Mouse (Mus musculus) lung, embryonic 16.5 days (tissue): Measurements from ENCODE around the gene Ganab. TPM values are rescaled to one million over a fixed set of nuclear protein-coding genes. Genes with fewer than 3 reads are reported as not detected.

ENCODE experiments used
- ATAC-seq: fragments of 200-750 bp; cut with Nextera tagmentation; 2 replicates; pipeline ENCODE4 v1.8.0; 2017; ENCODE audit warnings: low read depth, mild to moderate bottlenecking, moderate library complexity
- H3K27ac ChIP-seq: fragments of 300-500 bp; sonication (generic); 2 replicates; pipeline ENCODE4 v1.5.1; 2014; ENCODE audit warnings: mild to moderate bottlenecking, control low read depth, low read length
- H3K27me3 ChIP-seq: fragments of 300-500 bp; sonication (generic); 2 replicates; pipeline ENCODE4 v1.6.1; 2014; ENCODE audit warnings: low read depth, low read length, mixed read lengths; ENCODE audit not compliant: control insufficient read depth, insufficient read depth
- H3K36me3 ChIP-seq: fragments of 300-500 bp; sonication (generic); 2 replicates; pipeline ENCODE4 v1.6.1; 2014; ENCODE audit warnings: low read length; ENCODE audit not compliant: control insufficient read depth, insufficient read depth
- H3K4me1 ChIP-seq: fragments of 300-500 bp; sonication (generic); replicated peaks from 2 replicates; pipeline ENCODE4 v1.6.1; 2014; ENCODE audit warnings: low read length, mixed read lengths; ENCODE audit not compliant: control insufficient read depth, insufficient read depth
- H3K4me2 ChIP-seq: fragments of 300-500 bp; sonication (generic); 2 replicates; pipeline ENCODE4 v1.6.1; 2014; ENCODE audit warnings: low read depth, low read length, control low read depth
- H3K4me3 ChIP-seq: fragments of 300-500 bp; sonication (generic); 2 replicates; pipeline ENCODE4 v1.5.1; 2014; ENCODE audit warnings: mild to moderate bottlenecking, low read length, control low read depth
- H3K9ac ChIP-seq: fragments of 300-500 bp; sonication (generic); 2 replicates; pipeline ENCODE4 v1.6.1; 2014; ENCODE audit warnings: low read length, control low read depth
- H3K9me3 ChIP-seq: fragments of 300-500 bp; sonication (generic); 2 replicates; pipeline ENCODE4 v1.6.1; 2016; ENCODE audit warnings: low read length; ENCODE audit not compliant: control insufficient read depth
- WGBS: fragments of 180-500 bp; shearing (Covaris S2); extraction: QIAGEN DNeasy Blood & Tissue Kit; methylation state at CpG from one replicate; pipeline ENCODE4 v1.1.7; 2014; 5-methylcytosine and 5-hydroxymethylcytosine counted together
- polyA plus RNA-seq: library from polyadenylated mRNA; unstranded; fragments of >200 nt; fragmentation: Nextera tagmentation; extraction: Ambion mirVana; gene quantifications from 2 replicates; pipeline ENCODE4 v1.2.1, GENCODE M21; 2015

The Ganab gene
- polyA plus RNA-seq, result 125 and 127 TPM in 2 replicates

- Histone ChIP-seq H3K27me3 (no peaks in the 10 kb centered on the region), H3K36me3 (peaks cover 11% of the 10 kb centered on the region), H3K4me2 (peak within 1 kb of the TSS; percentile 60), H3K4me3 (peak within 1 kb of the TSS; percentile 90), H3K4me1 (peaks cover 24% of the 10 kb centered on the region), H3K27ac (peak within 1 kb of the TSS; percentile 88), H3K9me3 (no peaks in the 10 kb centered on the region), H3K9ac (peak within 1 kb of the TSS; percentile 94)
- ATAC-seq, result peak; percentile 99
- under 1% methylated on average over 53 of the region's 53 CpGs for WGBS
Measured at GRCm38 (mm10) chr19:8897865-8898495, at the start of gene Ganab. TSS of gene Ganab (plus strand) at chr19:8898071.

GRCm38 (mm10) chr19:8848356-8848755 is 49.5 kb upstream of the Ganab start:
- no peaks in the 10 kb centered on the region for H3K27me3 ChIP-seq
- H3K4me2 ChIP-seq, result no peak overlapping the region
- no peak overlapping the region for H3K4me3 ChIP-seq
- H3K4me1 ChIP-seq, result no peaks in the 10 kb centered on the region
- H3K9me3 ChIP-seq, result no peaks in the 10 kb centered on the region
- no peak overlapping the region for H3K9ac ChIP-seq
- 65% methylated on average over 5 of the region's 5 CpGs for WGBS
- no peak for ATAC-seq
- peaks cover 12% of the 10 kb centered on the region for H3K36me3 ChIP-seq
- no peak overlapping the region for H3K27ac ChIP-seq

GRCm38 (mm10) chr19:8850402-8850901 is 47.4 kb upstream of the Ganab start, which contains the start of gene Lrrn4cl:
TSS of gene Lrrn4cl (plus strand) at chr19:8850768.
- Histone ChIP-seq H3K4me3 (no peak within 1 kb of the TSS), H3K27ac (no peak within 1 kb of the TSS), H3K27me3 (no peaks in the 10 kb centered on the region), H3K4me1 (no peaks in the 10 kb centered on the region), H3K9ac (peak within 1 kb of the TSS; percentile 14; the same call in 1 of the 2 replicates), H3K4me2 (peak within 1 kb of the TSS; percentile 11), H3K9me3 (no peaks in the 10 kb centered on the region), H3K36me3 (peaks cover 12% of the 10 kb centered on the region)
- peak; percentile 76; the same call in 1 of the 2 replicates for ATAC-seq
- WGBS, result 19% methylated on average over 7 of the region's 7 CpGs

GRCm38 (mm10) chr19:8851639-8852038 is 46.2 kb upstream of the Ganab start:
- 35% methylated on average over 7 of the region's 7 CpGs for WGBS
- ATAC-seq, result peak; percentile 40
- peak overlapping the region; percentile 10; the same call in 1 of the 2 replicates for H3K9ac ChIP-seq
- peaks cover 8% of the 10 kb centered on the region; the same call in 1 of the 2 replicates for H3K36me3 ChIP-seq
- no peak overlapping the region for H3K27ac ChIP-seq
- no peaks in the 10 kb centered on the region for H3K27me3 ChIP-seq
- no peak overlapping the region for H3K4me2 ChIP-seq
- H3K4me1 ChIP-seq, result no peaks in the 10 kb centered on the region
- no peak overlapping the region for H3K4me3 ChIP-seq
- no peaks in the 10 kb centered on the region for H3K9me3 ChIP-seq

- WGBS, result 47% methylated on average over 10 of the region's 10 CpGs
- peak; percentile 22; the same call in 1 of the 2 replicates for ATAC-seq
- no peak overlapping the region for H3K4me3 ChIP-seq
- H3K27ac ChIP-seq, result no peak overlapping the region
- peaks cover 3% of the 10 kb centered on the region; the same call in 1 of the 2 replicates for H3K36me3 ChIP-seq
- no peaks in the 10 kb centered on the region for H3K4me1 ChIP-seq
- H3K4me2 ChIP-seq, result no peak overlapping the region
- no peaks in the 10 kb centered on the region for H3K27me3 ChIP-seq
- H3K9me3 ChIP-seq, result no peaks in the 10 kb centered on the region
- no peak overlapping the region; the same call in 1 of the 2 replicates for H3K9ac ChIP-seq
Measured at GRCm38 (mm10) chr19:8852236-8852928, 45.5 kb upstream of the Ganab start.

- no peaks in the 10 kb centered on the region for H3K4me1 ChIP-seq
Measured at GRCm38 (mm10) chr19:8853117-8853516, 44.8 kb upstream of the Ganab start.

GRCm38 (mm10) chr19:8857689-8858088 is 40.2 kb upstream of the Ganab start:
- no peak overlapping the region for H3K4me2 ChIP-seq
- H3K36me3 ChIP-seq, result no peaks in the 10 kb centered on the region
- ATAC-seq, result no peak
- no peaks in the 10 kb centered on the region for H3K4me1 ChIP-seq
- H3K9ac ChIP-seq, result no peak overlapping the region
- H3K27me3 ChIP-seq, result no peaks in the 10 kb centered on the region
- no peak overlapping the region for H3K27ac ChIP-seq
- H3K4me3 ChIP-seq, result no peak overlapping the region
- WGBS, result 31% methylated on average over 4 of the region's 4 CpGs
- no peaks in the 10 kb centered on the region for H3K9me3 ChIP-seq

More at GRCm38 (mm10) chr19:8853117-8853516, 44.8 kb upstream of the Ganab start:
- no peak overlapping the region for H3K9ac ChIP-seq
- no peak overlapping the region for H3K27ac ChIP-seq
- no peaks in the 10 kb centered on the region for H3K27me3 ChIP-seq
- H3K36me3 ChIP-seq, result no peaks in the 10 kb centered on the region
- H3K4me3 ChIP-seq, result no peak overlapping the region
- 78% methylated on average over 3 of the region's 3 CpGs for WGBS
- no peak for ATAC-seq
- no peak overlapping the region for H3K4me2 ChIP-seq
- H3K9me3 ChIP-seq, result no peaks in the 10 kb centered on the region

GRCm38 (mm10) chr19:8859018-8859417 is 38.9 kb upstream of the Ganab start:
- no peaks in the 10 kb centered on the region for H3K27me3 ChIP-seq
- no peak overlapping the region for H3K4me3 ChIP-seq
- H3K36me3 ChIP-seq, result no peaks in the 10 kb centered on the region
- H3K9me3 ChIP-seq, result no peaks in the 10 kb centered on the region
- no peak for ATAC-seq
- WGBS, result 16% methylated on average over 1 of the region's 1 CpGs
- H3K4me1 ChIP-seq, result no peaks in the 10 kb centered on the region
- no peak overlapping the region for H3K4me2 ChIP-seq
- no peak overlapping the region for H3K27ac ChIP-seq
- H3K9ac ChIP-seq, result no peak overlapping the region

GRCm38 (mm10) chr19:8864265-8864664 is 33.6 kb upstream of the Ganab start:
- Histone ChIP-seq H3K27ac (no peak overlapping the region), H3K36me3 (no peaks in the 10 kb centered on the region), H3K4me2 (no peak overlapping the region), H3K4me1 (no peaks in the 10 kb centered on the region), H3K4me3 (no peak overlapping the region), H3K27me3 (no peaks in the 10 kb centered on the region), H3K9ac (no peak overlapping the region), H3K9me3 (no peaks in the 10 kb centered on the region)
- no peak for ATAC-seq
- WGBS, result 72% methylated on average over 6 of the region's 6 CpGs
